In the genomic region with DNA sequence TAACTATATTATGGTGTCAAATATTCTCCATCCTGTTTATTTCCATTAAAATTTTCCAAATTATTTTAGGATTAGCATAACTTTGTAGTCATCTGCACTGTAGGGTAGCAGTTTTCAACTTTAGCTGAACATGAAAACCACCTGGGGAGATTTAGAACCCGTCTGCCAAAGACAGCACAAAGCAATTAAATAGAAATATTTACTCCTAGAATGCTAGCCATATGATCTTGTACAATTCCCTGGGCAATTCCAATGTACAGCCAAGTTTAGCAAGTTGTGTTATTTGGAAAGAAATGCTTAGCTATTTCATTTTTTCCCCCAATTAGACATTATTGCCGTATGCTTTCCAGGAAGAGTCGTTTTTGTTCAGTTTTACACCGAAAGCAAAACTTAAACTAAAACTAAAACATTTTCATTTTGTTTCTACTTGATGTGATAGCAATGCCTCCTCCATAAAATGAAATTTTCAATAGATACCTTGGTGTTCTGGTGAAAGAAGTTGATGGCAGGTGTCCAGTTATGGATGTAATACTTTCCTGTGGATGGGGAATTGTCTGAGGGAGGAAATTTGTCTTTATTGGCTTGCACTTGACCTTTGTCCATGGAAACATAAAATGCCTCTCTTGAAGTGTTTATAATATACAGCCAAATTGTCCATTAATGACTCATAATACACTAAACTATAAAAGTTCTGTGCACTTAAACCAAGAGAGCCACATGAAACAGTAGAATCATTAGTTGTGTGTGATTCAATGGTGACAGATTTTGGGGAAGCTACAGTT, we compare ENCODE assay signal across 29 mouse cellular contexts.
A peak's percentile ranks its signal among the peaks of the same experiment; 100 is the strongest.
DNase-seq lines count a peak whose midpoint lies in the region; ATAC-seq and TF ChIP-seq lines count a peak whose summit lies in the region.
"Had no signal": no experiment of that assay in that cellular context is flagged by ENCODE, and none has a peak within 500 bp of the region (broad histone marks: within the 10 kb centered on the region; RNA-seq: fewer than 3 reads in every experiment).

No protein-coding gene starts in this region.

- WGBS in kidney, postnatal 0 days: 52% methylated on average over 4 of the region's 4 CpGs
- WGBS in stomach, embryonic 16.5 days: 56% methylated on average over 4 of the region's 4 CpGs
- WGBS in stomach, postnatal 0 days: 42% methylated on average over 4 of the region's 4 CpGs
- 32% methylated on average over 4 of the region's 4 CpGs for WGBS in embryonic facial prominence, embryonic 15.5 days

- DNase-seq in kidney, postnatal 0 days (ENCODE audit: low spot score): peak; percentile 63
- DNase-seq in kidney, postnatal 10 days: no peak
- no peak for DNase-seq in stomach, postnatal 0 days (ENCODE audit: low spot score)
- DNase-seq in gastrocnemius, postnatal 4 days (ENCODE audit: low spot score in 2 of 2): no peak
- DNase-seq in embryo, embryonic 9.5 days (ENCODE audit: extremely low spot score): no peak
- DNase-seq: adrenal gland, adult 8-10 months; B cell, adult 2 months; cerebellum, adult 11 months; cerebellum, adult 9-10 months; cerebellum, postnatal 36 days; gastrocnemius, postnatal 25 days; heart, adult 2 months; heart, postnatal 4 days; kidney, adult 18-20 months; kidney, postnatal 4 days; liver, postnatal 0 days; right cerebral cortex, adult 18-20 months; right cerebral cortex, postnatal 4 days; thymus, postnatal 4 days had no signal

- TF ChIP-seq EP300 in stomach, postnatal 0 days (optimal IDR thresholded peaks at IDR 0.05): no peak

- no peaks in the 10 kb centered on the region for H3K27me3 ChIP-seq in kidney, postnatal 0 days (ENCODE audit: insufficient read depth, low read length)
- no peaks in the 10 kb centered on the region for H3K27me3 ChIP-seq in stomach, embryonic 16.5 days (ENCODE audit: control insufficient read depth, insufficient read depth, low read length)
- no peaks in the 10 kb centered on the region for H3K27me3 ChIP-seq in stomach, postnatal 0 days (ENCODE audit: control insufficient read depth, insufficient read depth, low read length)
- H3K27me3 ChIP-seq in embryonic facial prominence, embryonic 15.5 days: no peaks in the 10 kb centered on the region
- H3K27me3 ChIP-seq: embryonic facial prominence, embryonic 13.5 days; forebrain, embryonic 12.5 days; heart, embryonic 12.5 days; kidney, embryonic 15.5 days; liver, embryonic 12.5 days; midbrain, embryonic 13.5 days had no signal

- H3K4me1 ChIP-seq in kidney, postnatal 0 days (replicated peaks; ENCODE audit: insufficient read depth, low read length): no peaks in the 10 kb centered on the region
- no peaks in the 10 kb centered on the region for H3K4me1 ChIP-seq in stomach, embryonic 16.5 days (ENCODE audit: control insufficient read depth, insufficient read depth, low read length)
- no peaks in the 10 kb centered on the region for H3K4me1 ChIP-seq in stomach, postnatal 0 days (replicated peaks; ENCODE audit: control insufficient read depth, insufficient read depth)
- H3K4me1 ChIP-seq in embryonic facial prominence, embryonic 15.5 days: no peaks in the 10 kb centered on the region
- H3K4me1 ChIP-seq: heart, embryonic 12.5 days; liver, embryonic 12.5 days had no signal

- H3K36me3 ChIP-seq in kidney, postnatal 0 days (ENCODE audit: insufficient read depth, low read length): no peaks in the 10 kb centered on the region
- H3K36me3 ChIP-seq in stomach, embryonic 16.5 days (ENCODE audit: control insufficient read depth, insufficient read depth, low read length): no peaks in the 10 kb centered on the region
- H3K36me3 ChIP-seq in stomach, postnatal 0 days (ENCODE audit: control insufficient read depth, insufficient read depth, low read length): no peaks in the 10 kb centered on the region
- no peaks in the 10 kb centered on the region for H3K36me3 ChIP-seq in embryonic facial prominence, embryonic 15.5 days
- H3K36me3 ChIP-seq: embryonic facial prominence, embryonic 13.5 days; forebrain, embryonic 12.5 days; heart, embryonic 12.5 days; kidney, embryonic 15.5 days; liver, embryonic 12.5 days had no signal

- H3K4me3 ChIP-seq in kidney, postnatal 0 days (replicated peaks; ENCODE audit: low read depth, low read length): no peak overlapping the region
- no peak overlapping the region for H3K4me3 ChIP-seq in stomach, embryonic 16.5 days (replicated peaks; ENCODE audit: low read length)
- H3K4me3 ChIP-seq in stomach, postnatal 0 days (ENCODE audit: low read depth, low read length): no peak overlapping the region
- no peak overlapping the region for H3K4me3 ChIP-seq in embryonic facial prominence, embryonic 15.5 days (replicated peaks)
- H3K4me3 ChIP-seq: embryonic facial prominence, embryonic 13.5 days; forebrain, embryonic 12.5 days; heart, adult 2 months; heart, embryonic 12.5 days; kidney, embryonic 15.5 days; liver, embryonic 12.5 days; midbrain, embryonic 13.5 days had no signal

- H3K9me3 ChIP-seq in kidney, postnatal 0 days (replicated peaks; ENCODE audit: low read length): no peaks in the 10 kb centered on the region
- no peaks in the 10 kb centered on the region for H3K9me3 ChIP-seq in stomach, embryonic 16.5 days (replicated peaks; ENCODE audit: control insufficient read depth, low read length)
- no peaks in the 10 kb centered on the region for H3K9me3 ChIP-seq in stomach, postnatal 0 days (ENCODE audit: control insufficient read depth, low read length)
- no peaks in the 10 kb centered on the region for H3K9me3 ChIP-seq in embryonic facial prominence, embryonic 15.5 days (replicated peaks)
- H3K9me3 ChIP-seq: embryonic facial prominence, embryonic 13.5 days; forebrain, embryonic 12.5 days; heart, embryonic 12.5 days; kidney, embryonic 15.5 days; liver, embryonic 12.5 days; midbrain, embryonic 13.5 days had no signal

- H3K4me2 ChIP-seq in kidney, postnatal 0 days (ENCODE audit: low read length): no peak overlapping the region
- no peak overlapping the region for H3K4me2 ChIP-seq in stomach, embryonic 16.5 days (ENCODE audit: low read depth, low read length)
- no peak overlapping the region for H3K4me2 ChIP-seq in stomach, postnatal 0 days (replicated peaks; ENCODE audit: low read depth)
- no peak overlapping the region for H3K4me2 ChIP-seq in embryonic facial prominence, embryonic 15.5 days (replicated peaks)
- H3K4me2 ChIP-seq: embryonic facial prominence, embryonic 13.5 days; forebrain, embryonic 12.5 days; heart, embryonic 12.5 days; hindbrain, embryonic 14.5 days; kidney, embryonic 15.5 days; liver, embryonic 12.5 days; midbrain, embryonic 13.5 days had no signal

- no peak for TF ChIP-seq CTCF in kidney, postnatal 0 days (IDR thresholded peaks at IDR 0.05; ENCODE audit: low read depth)
- TF ChIP-seq CTCF in stomach, postnatal 0 days (IDR thresholded peaks at IDR 0.05; ENCODE audit: low read depth): no peak

- ATAC-seq in kidney, postnatal 0 days (replicated peaks; ENCODE audit: low FRiP score, low read depth): no peak
- ATAC-seq in stomach, embryonic 16.5 days (ENCODE audit: insufficient read depth, low FRiP score): peak; percentile 29; the same call in 1 of the 2 replicates
- no peak for ATAC-seq in stomach, postnatal 0 days (ENCODE audit: low FRiP score, low TSS enrichment)
- no peak for ATAC-seq in embryonic facial prominence, embryonic 15.5 days (ENCODE audit: insufficient number of reproducible peaks, low FRiP score, low TSS enrichment, low read depth)
- ATAC-seq: liver, embryonic 12.5 days; liver, postnatal 0 days had no signal

- no peak overlapping the region for H3K27ac ChIP-seq in kidney, postnatal 0 days
- H3K27ac ChIP-seq in stomach, embryonic 16.5 days (ENCODE audit: low read length): no peak overlapping the region; the same call in 1 of the 2 replicates
- H3K27ac ChIP-seq in stomach, postnatal 0 days (replicated peaks): no peak overlapping the region
- 0 out of 2 replicates have a peak overlapping the region, but pooled peaks have one; percentile 55 for H3K27ac ChIP-seq in embryonic facial prominence, embryonic 15.5 days (replicated peaks)
- H3K27ac ChIP-seq: embryonic facial prominence, embryonic 13.5 days; forebrain, embryonic 12.5 days; heart, adult 2 months; hindbrain, embryonic 14.5 days; kidney, embryonic 15.5 days; liver, embryonic 12.5 days; macrophage; midbrain, embryonic 13.5 days had no signal

- H3K9ac ChIP-seq in kidney, postnatal 0 days (ENCODE audit: low read depth, low read length): no peak overlapping the region
- no peak overlapping the region for H3K9ac ChIP-seq in stomach, embryonic 16.5 days (ENCODE audit: low read length)
- H3K9ac ChIP-seq in stomach, postnatal 0 days (ENCODE audit: low read length): no peak overlapping the region
- H3K9ac ChIP-seq in embryonic facial prominence, embryonic 15.5 days: no peak overlapping the region
- H3K9ac ChIP-seq: embryonic facial prominence, embryonic 13.5 days; forebrain, embryonic 12.5 days; heart, embryonic 12.5 days; hindbrain, embryonic 14.5 days; kidney, embryonic 15.5 days; liver, embryonic 12.5 days; liver, postnatal 0 days; midbrain, embryonic 13.5 days had no signal
